Mouse (Mus musculus) subcutaneous adipose tissue, adult 2 months (tissue): ENCODE measurements around the gene Cdhr3. TPM values are rescaled to one million over a fixed set of nuclear protein-coding genes. Genes with fewer than 3 reads are reported as not detected.

ENCODE experiments used
- polyA plus RNA-seq: library from polyadenylated mRNA; depleted of rRNA; stranded (reverse); fragments of >200 nt; gene quantifications from 2 replicates; pipeline ENCODE4 v1.2.3, GENCODE M21; 2012; ENCODE audit warnings: low replicate concordance; rRNA removed

Cdhr3 gene
- polyA plus RNA-seq, result 0.10 and 0.43 TPM in 2 replicates

GRCm38 (mm10) chr12:33092775-33093174 lies at the start of gene Cdhr3:
Gene Cdhr3 (minus strand): TSS chr12:33092875.

Other genes with a start within 250 kb of the Cdhr3 start
- gene Sypl, start 139.0 kb downstream of the Cdhr3 start, polyA plus RNA-seq, result 91.0 and 144 TPM in 2 replicates
- gene Atxn7l1, start 54.8 kb upstream of the Cdhr3 start, polyA plus RNA-seq, result 30.1 and 41.6 TPM in 2 replicates